Mouse (Mus musculus): ENCODE data around the gene Hbb-bh1. TPM values are rescaled to one million over a fixed set of nuclear protein-coding genes. Genes with fewer than 3 reads are reported as not detected.
A peak's percentile ranks its signal among the peaks of the same experiment; 100 is the strongest.
"Not testable (repeated sequence)": the region's sequence is repeated elsewhere in the genome, so short reads cannot be mapped to it uniquely, and the experiment has no call there.

The Hbb-bh1 gene
- total RNA-seq (2021), result not detected
- long read RNA-seq, experiment 1, result 0 reads
- long read RNA-seq, experiment 2, result 0 reads

DNA sequence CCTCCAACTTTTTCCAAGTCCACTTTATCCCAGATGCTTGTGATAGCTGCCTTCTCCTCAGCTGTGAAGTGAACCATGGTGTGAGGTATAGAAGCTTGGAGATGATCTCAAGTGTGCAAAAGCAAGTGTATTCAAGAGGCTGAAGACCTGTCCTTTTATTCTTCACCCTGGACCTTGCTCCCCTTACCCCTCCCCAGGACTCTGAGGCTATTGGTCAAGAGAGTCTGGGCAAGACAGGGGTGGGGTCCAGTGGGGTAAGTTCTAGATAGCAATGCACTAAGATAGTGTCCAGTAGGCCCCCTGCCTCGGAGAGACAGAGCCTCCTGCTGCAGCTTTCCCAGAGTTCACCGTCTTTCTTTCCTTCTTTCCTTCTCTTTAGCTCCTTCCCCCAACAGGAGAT lies at the start of gene Hbb-bh1:
TSS of gene Hbb-bh1 (minus strand) at position 131 of the 400 bp plus-strand sequence.
- DNase-seq (ENCODE audit: low spot score in 2 of 2), result no peak

DNA sequence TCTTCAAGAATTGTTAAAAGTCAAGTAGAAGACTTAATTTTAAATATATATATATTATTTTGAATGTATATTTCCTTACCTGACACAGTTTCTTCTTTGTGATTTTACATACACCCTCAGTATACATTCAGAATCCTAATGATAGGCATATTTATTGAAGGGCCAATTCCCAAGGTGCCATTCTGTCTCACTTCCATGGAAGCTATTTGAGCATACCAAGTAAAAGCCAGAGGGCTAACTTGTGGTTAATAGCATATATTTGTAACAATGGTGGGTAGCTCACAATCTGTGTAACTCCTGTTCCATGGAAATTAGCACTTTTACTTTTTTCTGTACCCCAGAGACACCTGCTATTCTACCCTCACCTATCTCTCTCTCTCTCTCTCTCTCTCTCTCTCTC lies 43.2 kb upstream of the Hbb-bh1 start, which contains the start of gene Olfr66:
TSS of gene Olfr66 (minus strand) at position 101 of the 400 bp plus-strand sequence.
- no peak for DNase-seq (ENCODE audit: low spot score in 2 of 2)

DNA sequence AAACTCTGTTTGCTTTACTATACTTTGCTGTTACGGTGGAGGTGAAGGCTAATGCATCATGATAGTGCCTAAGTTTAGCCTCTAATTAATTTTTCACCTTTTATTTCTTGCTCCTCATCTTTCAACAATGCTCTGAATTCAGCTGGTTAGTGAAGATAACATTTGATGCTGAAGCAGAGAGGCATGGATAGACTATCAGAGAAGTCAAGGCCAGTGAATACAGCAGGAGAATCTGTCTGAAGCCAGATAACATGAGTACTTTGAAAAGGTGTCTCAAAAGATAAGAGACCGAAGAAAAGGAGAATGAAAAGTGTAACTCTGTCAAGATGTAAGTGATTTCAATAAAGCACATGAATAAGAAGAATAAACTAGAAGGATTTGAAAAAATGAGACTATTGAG lies 34.1 kb upstream of the Hbb-bh1 start:
- DNase-seq (ENCODE audit: low spot score in 2 of 2), result no peak

DNA sequence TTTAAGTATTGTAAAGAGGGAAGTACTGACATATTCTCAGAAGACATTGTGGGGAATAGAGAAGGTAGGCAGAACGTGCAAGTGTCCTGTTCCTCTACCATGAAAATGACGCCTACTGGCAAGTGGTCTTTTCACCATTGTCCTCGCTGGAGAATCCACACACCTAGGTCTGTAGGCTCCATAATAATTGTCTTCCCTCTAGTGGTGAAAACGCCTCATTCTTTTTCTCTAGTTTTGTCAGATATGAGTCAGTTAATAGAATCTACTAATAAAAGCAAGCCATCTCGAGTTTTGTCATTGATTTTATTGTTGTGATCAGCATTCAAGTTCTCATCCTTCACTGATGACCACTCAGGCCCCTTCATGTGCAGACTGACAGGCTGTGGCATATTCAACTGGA lies 31.5 kb upstream of the Hbb-bh1 start:
- DNase-seq (ENCODE audit: low spot score in 2 of 2), result no peak

DNA sequence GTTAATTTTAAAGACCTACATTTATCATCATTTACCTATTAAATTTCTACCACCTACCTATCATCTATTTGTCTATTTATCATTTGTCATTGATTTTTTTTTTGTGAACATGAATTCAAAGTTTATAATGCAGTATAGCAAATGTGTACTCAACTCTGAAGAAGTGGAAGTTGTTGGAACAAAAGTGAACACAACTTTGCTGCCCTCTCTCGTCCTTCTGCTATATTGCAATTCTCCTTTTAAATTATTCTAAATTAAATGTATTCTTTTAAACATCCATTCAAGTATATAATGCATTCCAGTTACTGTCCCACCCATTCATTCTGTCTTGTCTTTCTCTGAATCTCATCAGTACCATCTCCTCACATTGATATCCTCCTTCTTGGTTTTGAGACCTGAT lies 30.1 kb upstream of the Hbb-bh1 start:
- DNase-seq (ENCODE audit: low spot score in 2 of 2), result peak in 1 of 2 experiments; percentile 17

DNA sequence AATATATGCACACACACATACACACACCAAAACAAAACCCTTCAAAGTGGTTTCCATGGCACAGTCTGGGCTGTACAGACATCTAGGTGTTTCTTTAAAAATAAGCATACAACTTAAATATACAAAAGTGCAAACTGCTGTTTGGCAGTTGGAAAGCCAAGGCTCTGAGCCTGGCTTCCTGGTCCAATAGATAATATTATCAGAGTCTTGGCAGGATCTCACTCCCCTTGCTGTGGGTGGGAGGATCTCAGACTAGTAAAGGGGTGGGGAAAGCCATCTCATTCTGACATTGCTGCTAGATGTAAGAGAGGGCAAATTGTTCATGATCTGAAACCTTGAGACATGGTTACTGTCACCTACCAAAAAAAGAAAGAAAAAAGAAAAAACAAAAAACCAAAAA lies 27.7 kb upstream of the Hbb-bh1 start:
- DNase-seq (ENCODE audit: low spot score in 2 of 2), result no peak

DNA sequence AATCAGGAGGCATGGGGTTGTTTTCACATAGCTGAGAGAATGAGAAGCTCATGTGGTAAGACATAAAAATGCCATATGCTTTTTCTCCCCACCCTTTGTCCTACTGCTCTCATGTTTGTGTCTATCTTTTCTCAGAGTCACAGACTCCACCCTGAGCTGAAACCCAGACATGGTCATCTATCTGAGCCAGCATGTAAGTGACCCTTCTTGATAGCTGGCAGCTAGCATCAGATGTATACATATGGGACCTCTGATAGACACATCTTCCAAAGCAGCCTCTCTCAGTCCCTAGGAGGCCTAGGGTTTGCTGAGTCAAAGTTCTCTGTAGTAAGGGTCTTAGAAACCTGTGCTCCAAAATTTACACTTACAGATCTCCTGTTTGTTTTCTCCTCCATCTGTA lies 22.8 kb upstream of the Hbb-bh1 start:
- DNase-seq (ENCODE audit: low spot score in 2 of 2), result no peak

DNA sequence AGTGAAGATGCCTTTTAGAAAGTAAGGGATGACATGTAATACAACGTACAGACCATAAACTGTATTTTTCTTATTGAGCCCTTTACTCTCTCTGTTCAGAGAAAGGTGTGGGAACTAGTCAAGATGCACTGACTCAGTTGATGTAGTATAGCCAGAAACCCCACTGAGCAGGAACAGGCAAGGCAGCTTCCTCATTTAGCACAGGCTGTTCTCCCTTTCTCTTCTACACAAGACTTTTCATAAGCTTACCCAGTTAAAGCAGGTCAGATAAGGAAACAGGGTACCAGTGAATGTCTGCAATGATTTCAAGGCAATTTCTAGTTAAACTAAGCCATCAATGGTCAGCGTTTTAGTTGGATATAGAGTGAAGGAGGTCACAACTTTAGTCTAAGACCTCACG lies 18.6 kb upstream of the Hbb-bh1 start:
- no peak for DNase-seq (ENCODE audit: low spot score in 2 of 2)

DNA sequence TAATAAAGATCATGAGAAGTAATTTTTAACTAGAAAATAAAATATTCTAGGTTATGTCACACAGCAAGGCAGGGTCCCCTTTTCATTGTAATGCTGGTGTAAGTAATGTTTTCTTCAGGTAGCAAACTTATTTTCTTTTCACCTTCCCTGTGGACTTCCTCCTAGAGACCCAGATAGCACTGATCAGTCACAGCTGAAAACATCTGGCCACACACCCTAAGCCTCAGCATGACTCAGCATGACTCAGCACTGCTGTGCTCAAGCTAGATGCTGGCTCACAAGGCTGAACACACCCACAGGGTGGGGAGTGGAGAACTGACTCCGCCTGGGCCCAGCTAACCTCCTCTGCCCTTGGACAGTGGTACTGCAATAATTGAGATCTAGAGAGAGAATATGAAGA lies 17.9 kb upstream of the Hbb-bh1 start:
- no peak for DNase-seq (ENCODE audit: low spot score in 2 of 2)

DNA sequence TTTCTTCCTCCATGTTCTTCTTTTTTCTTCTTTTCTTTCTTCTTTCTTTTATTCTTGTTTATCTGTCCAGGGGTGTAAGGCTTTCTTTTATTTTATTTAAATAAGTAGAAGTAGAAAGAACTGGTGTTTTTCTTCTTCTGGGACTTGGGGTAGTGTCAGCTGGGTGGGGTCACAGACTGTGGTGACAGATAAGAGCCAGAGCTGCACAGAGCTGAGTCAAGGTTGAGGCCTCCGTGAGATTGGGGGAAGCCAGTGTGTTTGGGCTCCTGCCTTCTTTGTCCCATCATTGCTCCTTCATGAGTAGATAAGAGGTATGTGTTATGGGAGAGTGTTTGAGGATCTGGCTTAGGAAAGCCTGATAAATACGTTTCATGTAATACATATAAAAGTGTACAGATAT lies 16.1 kb upstream of the Hbb-bh1 start:
- DNase-seq (ENCODE audit: low spot score in 2 of 2), result no peak

DNA sequence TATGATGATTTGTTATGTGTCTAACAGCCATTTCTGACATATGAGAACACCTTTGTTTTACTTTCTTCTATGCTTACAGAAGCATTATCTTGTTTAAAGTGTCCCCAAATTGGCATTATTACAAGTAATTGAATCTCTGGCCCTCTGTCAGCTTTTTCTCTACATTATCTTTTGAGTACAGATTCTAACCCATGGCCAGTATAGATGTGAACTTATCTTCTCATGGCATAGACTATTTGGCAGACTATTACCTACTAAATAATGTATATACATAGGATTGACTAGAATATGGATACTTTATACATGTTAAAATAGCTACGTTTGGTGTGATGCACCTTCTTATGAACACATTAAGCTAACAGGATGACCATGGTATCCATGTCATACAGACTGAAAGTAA lies 11.7 kb upstream of the Hbb-bh1 start:
- no peak for DNase-seq (ENCODE audit: low spot score in 2 of 2)

DNA sequence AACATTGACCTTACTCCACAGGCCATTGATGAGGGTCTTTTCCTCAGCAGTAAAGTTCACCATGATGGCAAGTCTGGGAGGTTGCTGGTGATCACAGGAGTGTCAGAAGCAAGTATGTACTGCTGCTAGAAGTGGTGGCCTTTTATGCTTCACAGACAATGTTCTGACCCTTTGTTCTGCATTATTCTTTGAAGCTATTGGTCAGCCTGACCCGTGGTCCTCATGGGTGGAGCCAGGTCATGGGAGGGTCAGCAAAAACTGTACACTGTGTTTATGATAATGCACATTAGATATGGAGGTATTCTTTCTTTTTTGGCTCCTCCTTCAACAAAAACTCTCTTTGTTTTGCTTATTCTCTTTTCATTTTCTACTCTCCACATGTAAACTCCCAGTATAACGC lies 10.1 kb upstream of the Hbb-bh1 start, which contains the start of gene Hbb-y:
TSS of gene Hbb-y (minus strand) at position 127 of the 400 bp plus-strand sequence.
- no peak for DNase-seq (ENCODE audit: low spot score in 2 of 2)

DNA sequence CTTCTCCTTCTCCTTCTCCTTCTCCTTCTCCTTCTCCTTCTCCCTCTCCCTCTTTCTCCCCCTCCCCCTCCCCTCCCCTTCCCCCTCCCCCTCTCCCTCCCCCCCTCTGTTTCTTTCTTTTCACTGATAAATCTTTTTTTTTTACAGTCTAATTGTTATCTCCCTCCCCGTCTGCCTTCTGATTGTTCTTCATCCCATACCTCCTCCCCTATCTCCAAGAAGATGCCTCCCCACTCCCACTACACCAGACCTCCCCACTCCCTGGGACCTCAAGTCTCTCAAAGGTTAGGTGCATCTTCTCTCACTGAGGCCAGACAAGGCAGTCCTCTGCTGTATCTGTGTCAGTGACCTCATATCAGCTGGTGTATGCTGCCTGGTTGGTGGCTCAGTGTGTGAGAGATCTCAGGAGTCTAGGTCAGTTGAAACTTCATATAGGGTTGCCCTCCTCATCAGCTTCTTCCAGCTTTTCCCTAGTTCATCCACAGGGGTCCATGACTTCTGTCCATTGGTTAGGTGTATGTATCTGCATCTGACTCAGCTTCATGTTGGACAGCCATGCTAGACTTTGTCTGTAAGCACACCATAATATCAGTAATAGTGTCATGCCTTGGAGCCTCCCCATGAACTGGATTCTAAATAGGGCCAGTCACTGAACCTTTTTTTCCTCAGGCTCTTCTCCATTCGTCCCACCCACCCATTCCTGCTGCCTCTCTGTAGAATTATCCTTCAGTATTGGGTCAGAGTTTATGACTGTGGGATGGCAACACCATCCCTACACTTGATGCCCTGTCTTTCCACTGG lies 1.8 kb upstream of the Hbb-bh1 start:
- no peak for DNase-seq (ENCODE audit: low spot score in 2 of 2)

DNA sequence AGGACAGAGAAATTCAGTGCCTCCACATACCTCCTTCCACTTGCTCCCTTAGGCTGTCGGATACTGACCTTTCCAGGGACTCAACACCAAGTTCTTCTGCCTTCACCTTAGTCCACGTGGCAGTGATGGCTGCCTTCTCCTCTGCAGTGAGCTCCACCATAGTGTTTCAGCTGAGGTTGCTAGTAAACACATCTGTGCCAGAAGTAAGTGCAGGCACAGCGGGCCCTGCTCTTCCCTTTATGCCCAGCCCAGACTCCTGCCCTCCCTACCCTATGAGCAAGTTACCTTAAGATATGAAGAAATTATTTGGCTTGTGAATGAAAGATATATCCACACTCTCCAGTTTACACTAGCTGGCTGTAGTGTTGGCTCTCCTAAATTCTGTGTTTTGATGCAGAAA lies 2.7 kb downstream of the Hbb-bh1 start, which contains the start of gene Hbb-bh2:
TSS of gene Hbb-bh2 (minus strand) at position 253 of the 400 bp plus-strand sequence.
- DNase-seq (ENCODE audit: low spot score in 2 of 2), result no peak

DNA sequence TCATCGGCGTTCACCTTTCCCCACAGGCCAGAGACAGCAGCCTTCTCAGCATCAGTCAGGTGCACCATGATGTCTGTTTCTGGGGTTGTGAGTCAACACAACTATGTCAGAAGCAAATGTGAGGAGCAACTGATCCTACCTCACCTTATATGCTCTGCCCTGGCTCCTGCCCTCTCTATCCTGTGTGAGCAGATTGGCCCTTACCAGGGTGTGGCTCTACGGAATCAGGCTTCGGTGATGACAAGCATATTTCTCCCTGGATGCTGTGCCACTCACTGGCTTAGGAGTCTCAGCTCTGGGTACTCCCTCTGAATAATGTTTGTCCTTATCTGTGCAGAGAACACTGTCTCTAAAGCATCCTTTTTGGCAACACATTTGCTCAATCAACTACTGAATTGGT lies 15.2 kb downstream of the Hbb-bh1 start, which contains the start of gene Hbb-bs:
TSS of gene Hbb-bs (minus strand) at position 289 of the 400 bp plus-strand sequence.
- DNase-seq (ENCODE audit: low spot score in 2 of 2), result no peak

DNA sequence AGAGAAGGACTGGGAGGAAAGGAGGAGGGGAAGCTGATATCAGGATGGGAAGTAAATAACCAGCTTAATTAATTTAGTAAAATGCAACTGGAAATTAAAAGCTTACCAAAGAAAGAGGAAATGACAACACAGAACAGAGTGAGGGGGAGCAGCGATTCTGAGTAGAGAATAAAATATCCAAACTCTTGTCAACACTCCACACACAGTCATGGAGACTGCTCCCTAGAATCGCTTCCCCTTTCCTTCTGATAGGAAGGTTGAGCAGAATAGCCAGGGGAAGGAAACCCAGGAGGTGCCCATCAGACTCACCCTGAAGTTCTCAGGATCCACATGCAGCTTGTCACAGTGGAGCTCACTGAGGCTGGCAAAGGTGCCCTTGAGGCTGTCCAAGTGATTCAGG lies 15.8 kb downstream of the Hbb-bh1 start:
- not testable (repeated sequence) for DNase-seq (ENCODE audit: low spot score in 2 of 2)

DNA sequence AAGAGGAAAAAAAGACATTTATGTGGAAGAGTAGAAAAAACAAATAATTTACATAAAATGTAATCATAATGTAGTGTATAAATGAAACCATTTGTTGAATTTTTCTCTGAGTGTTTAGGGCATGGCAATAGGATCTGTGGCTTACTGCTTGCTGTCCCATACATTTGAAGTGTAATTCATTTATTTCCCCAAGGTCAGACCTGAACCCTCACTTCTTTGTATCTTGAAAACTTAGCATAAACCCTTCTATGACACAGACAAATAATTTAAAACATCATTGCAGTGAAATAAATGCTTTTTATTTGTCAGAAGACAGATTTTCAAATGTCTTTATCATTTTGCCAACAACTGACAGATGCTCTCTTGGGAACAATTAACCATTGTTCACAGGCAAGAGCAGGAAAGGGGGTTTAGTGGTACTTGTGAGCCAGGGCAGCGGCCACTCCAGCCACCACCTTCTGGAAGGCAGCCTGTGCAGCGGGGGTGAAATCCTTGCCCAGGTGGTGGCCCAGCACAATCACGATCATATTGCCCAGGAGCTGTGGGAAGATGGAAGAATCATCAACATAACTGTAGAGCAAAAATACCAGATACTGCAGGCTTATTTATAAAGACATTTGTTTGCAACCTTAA lies 16.6 kb downstream of the Hbb-bh1 start:
- DNase-seq (ENCODE audit: low spot score in 2 of 2), result no peak

DNA sequence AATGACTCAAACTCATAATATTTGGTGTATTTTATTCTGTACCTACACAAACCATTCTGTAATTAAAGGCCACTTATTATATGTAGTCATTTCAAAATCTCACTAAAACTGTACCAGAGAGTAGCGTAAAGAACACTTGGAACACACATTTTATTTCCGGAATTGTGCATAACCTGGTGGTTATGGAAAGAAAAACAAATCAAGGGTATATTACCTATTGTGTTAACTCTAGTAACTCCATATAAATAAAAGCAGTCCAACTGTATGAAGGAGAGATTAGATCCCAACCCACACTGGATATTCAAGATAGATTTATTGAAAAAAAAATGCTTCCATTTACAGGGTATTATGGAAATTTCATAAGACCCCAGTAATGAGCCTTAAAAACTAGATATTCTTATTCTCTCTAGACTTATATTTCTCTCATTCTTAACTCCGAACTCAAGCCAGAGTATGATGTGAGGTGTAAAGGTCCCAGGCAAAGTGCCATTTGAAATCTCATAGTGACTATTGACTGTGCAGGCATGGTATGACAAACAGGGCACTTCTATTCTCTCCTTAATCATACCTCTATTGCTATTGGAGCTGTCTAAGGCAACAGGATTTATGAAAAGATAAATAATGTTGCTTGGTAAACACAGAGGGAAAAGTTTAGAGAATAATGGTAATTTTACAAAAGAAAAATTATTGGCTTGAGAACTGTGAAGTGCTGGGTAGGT lies 17.3 kb downstream of the Hbb-bh1 start:
- DNase-seq (ENCODE audit: low spot score in 2 of 2), result no peak

DNA sequence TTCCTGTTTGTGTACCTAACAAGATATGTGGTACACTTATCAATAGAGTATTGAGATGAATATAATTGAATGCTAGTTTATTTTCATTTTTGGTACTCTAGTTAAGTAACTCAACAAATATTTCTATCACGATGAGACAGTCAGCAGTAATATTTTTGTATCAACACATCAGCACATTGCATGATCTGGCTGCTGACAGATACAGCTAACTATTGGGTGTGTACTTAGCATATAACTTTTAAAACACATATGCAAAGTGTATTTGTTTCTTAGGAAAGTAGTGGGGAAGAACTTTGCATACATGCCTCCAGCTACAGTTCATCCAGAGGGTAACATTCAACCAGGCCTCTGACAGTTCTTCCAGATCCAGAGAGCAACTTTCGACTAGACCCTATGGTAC lies 18.4 kb downstream of the Hbb-bh1 start:
- no peak for DNase-seq (ENCODE audit: low spot score in 2 of 2)

DNA sequence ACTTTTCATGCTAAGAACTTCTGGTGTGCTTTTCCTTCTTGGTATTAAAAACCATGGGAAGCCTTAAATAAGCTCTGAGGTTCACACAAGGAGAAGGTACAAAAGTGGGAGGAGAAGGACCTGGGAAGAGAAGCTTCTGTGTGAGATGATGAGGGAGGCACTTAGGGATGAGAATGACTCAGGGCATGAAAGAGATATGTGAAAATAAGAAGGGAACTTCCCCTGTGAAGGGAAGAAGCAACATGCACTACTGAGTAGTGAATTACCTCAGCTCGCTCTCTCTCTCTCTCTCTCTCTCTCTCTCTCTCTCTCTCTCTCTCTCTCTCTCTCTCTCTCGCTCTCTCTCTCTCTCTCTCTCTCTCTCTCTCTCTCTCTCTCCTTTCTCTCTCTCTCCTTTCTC lies 27.9 kb downstream of the Hbb-bh1 start:
- DNase-seq (ENCODE audit: low spot score in 2 of 2), result not testable (repeated sequence)

DNA sequence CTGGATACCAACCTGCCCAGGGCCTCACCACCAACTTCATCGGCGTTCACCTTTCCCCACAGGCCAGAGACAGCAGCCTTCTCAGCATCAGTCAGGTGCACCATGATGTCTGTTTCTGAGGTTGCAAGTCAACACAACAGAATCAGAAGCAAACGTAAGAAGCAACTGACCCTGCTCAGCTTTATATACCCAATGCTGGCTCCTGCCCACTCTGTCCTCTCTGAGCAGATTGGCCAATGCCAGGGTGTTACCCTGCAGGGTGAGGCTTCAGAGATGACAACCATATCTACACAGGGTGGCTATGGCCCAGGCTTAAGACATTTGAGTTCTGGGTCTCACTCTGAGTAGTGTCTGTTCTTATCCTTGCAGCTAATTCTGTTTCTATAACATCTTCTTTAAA lies 29.2 kb downstream of the Hbb-bh1 start, which contains the start of gene Hbb-bt:
TSS of gene Hbb-bt (minus strand) at position 231 of the 400 bp plus-strand sequence.
- DNase-seq (ENCODE audit: low spot score in 2 of 2), result no peak

DNA sequence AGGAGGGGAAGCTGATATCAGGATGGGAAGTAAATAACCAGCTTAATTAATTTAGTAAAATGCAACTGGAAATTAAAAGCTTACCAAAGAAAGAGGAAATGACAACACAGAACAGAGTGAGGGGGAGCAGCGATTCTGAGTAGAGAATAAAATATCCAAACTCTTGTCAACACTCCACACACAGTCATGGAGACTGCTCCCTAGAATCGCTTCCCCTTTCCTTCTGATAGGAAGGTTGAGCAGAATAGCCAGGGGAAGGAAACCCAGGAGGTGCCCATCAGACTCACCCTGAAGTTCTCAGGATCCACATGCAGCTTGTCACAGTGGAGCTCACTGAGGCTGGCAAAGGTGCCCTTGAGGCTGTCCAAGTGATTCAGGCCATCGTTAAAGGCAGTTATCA lies 29.8 kb downstream of the Hbb-bh1 start:
- DNase-seq (ENCODE audit: low spot score in 2 of 2), result not testable (repeated sequence)

Measured in left cerebral cortex, adult 18-20 months (tissue).